Mouse (Mus musculus): ENCODE measurements at regions not wholly inside any gene's neighbourhood (a gene's known extent, or its start where the extent isn't known, plus 50 kb on each side); places are given as distances from the start of the nearest gene placed in this dataset.

DNA sequence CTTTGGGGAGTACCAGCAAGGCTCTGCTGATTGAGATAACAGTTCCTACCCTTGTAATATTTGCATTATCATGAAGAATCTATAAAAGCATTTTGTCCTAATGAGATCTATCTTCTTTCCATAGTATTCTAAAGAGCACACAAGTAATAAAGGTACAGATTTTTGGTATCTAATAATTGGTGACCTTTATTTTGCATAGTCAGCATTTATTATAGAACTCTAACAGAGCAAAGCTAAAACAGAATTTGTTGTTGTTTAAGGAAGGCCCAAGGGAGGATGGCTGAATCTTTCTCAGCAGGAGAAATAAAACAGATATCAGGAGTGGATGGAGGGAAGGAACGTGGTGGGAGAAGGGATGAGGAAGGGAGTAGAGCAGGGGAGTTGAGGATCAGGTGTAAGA, 160.8 kb upstream of the Usp38 start:
- TF ChIP-seq CTCF (IDR thresholded peaks at IDR 0.05; ENCODE audit: low read depth, low read length) = no peak
- TF ChIP-seq POLR2A (IDR thresholded peaks at IDR 0.05; ENCODE audit: insufficient read depth, low read length) = no peak
